8 mouse cellular contexts compared by ENCODE assay signal in genomic region chr13:99092279-99092930, GRCm38 (mm10).
DNase-seq lines count a peak whose midpoint lies in the region; ATAC-seq lines count a peak whose summit lies in the region.

No protein-coding gene starts in this region.

- no peaks in the 10 kb centered on the region for H3K36me3 ChIP-seq in heart, embryonic 15.5 days

- no peaks in the 10 kb centered on the region for H3K27me3 ChIP-seq in heart, embryonic 15.5 days

- H3K4me2 ChIP-seq in heart, embryonic 15.5 days, result peak overlapping the region; percentile 29; the same call in 1 of the 2 replicates

- peak; percentile 31 for DNase-seq in urinary bladder, postnatal 25 days (ENCODE audit: low spot score)
- no peak for DNase-seq in urinary bladder, postnatal 10 days (ENCODE audit: low spot score)
- DNase-seq in kidney, postnatal 36 days, result peak; percentile 81 to 91
- DNase-seq in ovary, postnatal 14 days (ENCODE audit: low spot score), result peak; percentile 42
- no peak for DNase-seq in right cerebral cortex, adult 2 months (ENCODE audit: low spot score in 2 of 2)
- DNase-seq in cerebellum, adult 18-20 months, result no peak

- H3K27ac ChIP-seq in heart, embryonic 15.5 days, result peak overlapping the region; percentile 10; the same call in 1 of the 2 replicates

- no peak overlapping the region for H3K4me3 ChIP-seq in heart, embryonic 15.5 days

- H3K4me1 ChIP-seq in heart, embryonic 15.5 days (replicated peaks), result peaks cover 18% of the 10 kb centered on the region

- no peak overlapping the region for H3K9ac ChIP-seq in heart, embryonic 15.5 days

- 0 out of 2 replicates have a peak, but pooled peaks have one; percentile 48 for ATAC-seq in heart, embryonic 15.5 days (replicated peaks; ENCODE audit: insufficient number of reproducible peaks, insufficient read depth, low FRiP score, low read depth)
- no peak for ATAC-seq in activated CD4-positive, CD25-positive, alpha-beta regulatory T cell, adult 4 months

- no peaks in the 10 kb centered on the region for H3K9me3 ChIP-seq in heart, embryonic 15.5 days (replicated peaks)

- WGBS in heart, embryonic 15.5 days, result 34% methylated on average over 14 of the region's 14 CpGs

Comparison
In these comparisons a context has a peak if more than half of its experiments do, and no peak if none do; other contexts are left out.
1. DNase-seq: peak in urinary bladder, postnatal 25 days (single experiment), kidney, postnatal 36 days (2 of 2) and ovary, postnatal 14 days (single experiment); none in urinary bladder, postnatal 10 days (single experiment), right cerebral cortex, adult 2 months (0 of 2) and cerebellum, adult 18-20 months (0 of 2).